Mouse (Mus musculus): Measurements from ENCODE around the gene Plppr3.

DNA sequence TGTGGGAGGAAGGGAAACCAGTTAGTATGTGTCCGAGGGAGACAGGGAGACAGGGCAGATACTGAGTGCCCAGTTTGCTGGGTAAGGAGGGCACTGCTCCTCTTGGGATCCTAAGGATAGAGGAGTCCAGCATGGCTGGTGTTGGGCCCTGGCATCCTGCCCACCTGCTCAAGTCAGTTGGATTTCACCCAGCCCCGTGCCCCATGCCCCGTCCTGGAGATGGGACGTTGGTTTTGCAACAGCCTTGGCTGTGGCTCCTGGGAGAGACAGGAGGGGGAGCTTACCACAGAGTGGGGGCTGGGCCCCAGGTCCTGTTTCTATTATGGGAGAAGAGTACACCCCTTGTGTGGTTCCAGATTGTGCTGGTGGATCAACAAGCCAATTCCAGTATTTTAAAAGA lies 10.0 kb upstream of the Plppr3 start:
- TF ChIP-seq CTCF (IDR thresholded peaks at IDR 0.05; ENCODE audit: low read depth) (no peak; the same call in 1 of the 2 replicates), EP300 (IDR thresholded peaks at IDR 0.05; ENCODE audit: low read depth) (no peak)

All from heart, postnatal 0 days (tissue).